Mouse (Mus musculus) lung, postnatal 25 days (tissue): Measurements from ENCODE around the gene Gabrb1.

Experiments used
- DNase-seq: peaks from one replicate; pipeline ENCODE4 v3.0.0; 2022; ENCODE audit warnings: low spot score

Gabrb1 gene

GRCm38 (mm10) chr5:71830342-71830741 lies 172.4 kb downstream of the Gabrb1 start:
- DNase-seq: no peak

GRCm38 (mm10) chr5:71842241-71842640 lies 184.3 kb downstream of the Gabrb1 start:
- DNase-seq: no peak

DNA sequence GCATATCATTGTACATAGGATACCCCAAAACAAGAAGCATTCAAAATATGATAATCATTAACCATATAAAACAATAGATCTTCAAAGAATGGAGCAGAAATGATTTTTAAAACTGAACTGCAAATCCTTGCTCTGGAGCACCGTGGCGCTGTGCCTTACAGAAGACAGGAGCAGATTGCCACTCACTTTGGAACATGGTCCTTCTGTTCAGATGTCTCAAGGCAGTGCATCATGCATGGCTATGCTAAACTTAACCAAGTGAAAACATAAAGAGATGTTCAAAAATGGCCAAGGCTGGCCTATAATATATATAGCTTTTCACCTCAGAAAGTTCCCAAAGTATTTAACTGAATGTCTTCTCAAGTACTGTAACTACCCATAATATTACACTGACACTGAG lies 240.3 kb downstream of the Gabrb1 start:
- no peak for DNase-seq

- peak; percentile 1 for DNase-seq
Observed at GRCm38 (mm10) chr5:71903399-71903798, 245.5 kb downstream of the Gabrb1 start.

DNA sequence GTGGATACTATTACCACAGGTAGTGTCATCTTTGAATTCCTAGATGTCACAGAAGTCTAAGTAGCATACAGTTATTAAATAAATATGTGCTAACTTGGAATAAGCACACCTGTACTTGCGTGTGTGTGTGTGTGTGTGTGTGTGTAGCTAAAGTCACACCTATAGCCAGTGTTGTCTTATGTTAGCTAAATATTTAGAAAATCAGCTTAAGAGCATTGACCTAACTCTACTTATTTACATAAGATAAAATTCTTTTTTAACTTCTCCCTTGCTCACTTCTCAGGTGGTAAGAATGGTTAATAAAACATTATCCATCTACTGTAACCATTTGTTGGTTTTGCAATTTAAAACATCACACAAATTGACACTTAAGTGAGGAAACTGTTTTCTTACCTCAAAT lies 256.1 kb downstream of the Gabrb1 start:
- DNase-seq: no peak

DNA sequence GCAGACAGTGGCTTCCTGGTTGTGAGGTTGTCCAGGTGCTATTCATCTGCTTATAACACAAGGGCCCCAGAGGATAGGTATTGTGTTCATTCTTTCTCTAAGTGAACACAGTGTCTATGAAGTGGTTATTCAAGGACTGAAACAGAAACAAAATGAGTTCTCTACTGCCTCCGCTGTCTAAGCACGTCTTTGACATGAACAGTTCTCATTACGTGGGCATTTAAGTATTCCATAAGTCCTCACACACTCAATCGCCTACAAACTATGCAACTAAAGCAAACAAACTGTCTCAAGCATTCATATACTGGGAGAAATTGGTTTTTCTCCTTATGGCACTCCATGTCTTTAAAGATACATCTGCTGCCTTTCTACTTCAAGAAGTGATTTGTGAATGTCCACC lies 257.8 kb downstream of the Gabrb1 start:
- no peak for DNase-seq

GRCm38 (mm10) chr5:71917206-71917605 lies 259.3 kb downstream of the Gabrb1 start:
- no peak for DNase-seq

DNA sequence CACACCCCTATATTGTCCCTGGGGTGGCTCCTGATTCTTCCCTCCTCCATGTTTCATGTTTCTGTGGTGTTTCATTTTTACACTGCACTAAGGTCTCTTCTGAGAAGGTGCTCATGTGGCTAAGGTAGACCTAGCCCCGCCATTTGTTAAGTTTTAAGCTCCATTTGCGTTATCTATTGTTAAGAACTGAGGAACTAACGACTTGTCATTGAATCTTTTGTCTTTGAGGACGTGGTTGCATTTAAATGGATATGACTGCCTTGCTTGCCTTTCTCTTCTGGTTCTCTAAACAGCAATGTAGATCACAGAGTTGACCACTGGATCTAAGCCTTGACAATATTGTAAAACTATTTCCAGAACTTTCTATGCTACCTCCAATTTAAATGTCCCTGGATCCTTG lies 265.7 kb downstream of the Gabrb1 start:
- DNase-seq: no peak

- DNase-seq: no peak
Observed at GRCm38 (mm10) chr5:71926336-71926735, 268.4 kb downstream of the Gabrb1 start.

DNA sequence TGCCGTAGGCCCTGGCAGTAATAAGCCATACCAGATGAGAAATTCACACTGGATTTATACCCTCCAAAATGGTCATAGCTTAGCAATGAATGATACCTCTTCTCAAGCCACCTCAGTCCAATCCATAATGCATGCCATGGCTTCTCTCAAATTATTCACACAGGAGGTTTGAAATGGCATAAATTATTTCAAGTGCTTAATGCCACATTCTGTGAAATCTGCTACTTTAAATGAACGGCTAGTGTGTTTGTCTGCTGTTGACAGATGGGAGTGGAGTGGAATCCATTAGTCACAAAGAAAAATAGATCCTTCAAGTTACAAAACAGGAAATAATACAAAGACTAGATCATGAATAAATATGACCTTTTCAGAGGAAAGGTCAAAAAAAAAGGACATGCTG lies 272.1 kb downstream of the Gabrb1 start:
- DNase-seq: no peak

- DNase-seq: no peak
Observed at GRCm38 (mm10) chr5:71951398-71951797, 293.5 kb downstream of the Gabrb1 start.

GRCm38 (mm10) chr5:71955070-71955685 lies 297.3 kb downstream of the Gabrb1 start:
- no peak for DNase-seq

DNA sequence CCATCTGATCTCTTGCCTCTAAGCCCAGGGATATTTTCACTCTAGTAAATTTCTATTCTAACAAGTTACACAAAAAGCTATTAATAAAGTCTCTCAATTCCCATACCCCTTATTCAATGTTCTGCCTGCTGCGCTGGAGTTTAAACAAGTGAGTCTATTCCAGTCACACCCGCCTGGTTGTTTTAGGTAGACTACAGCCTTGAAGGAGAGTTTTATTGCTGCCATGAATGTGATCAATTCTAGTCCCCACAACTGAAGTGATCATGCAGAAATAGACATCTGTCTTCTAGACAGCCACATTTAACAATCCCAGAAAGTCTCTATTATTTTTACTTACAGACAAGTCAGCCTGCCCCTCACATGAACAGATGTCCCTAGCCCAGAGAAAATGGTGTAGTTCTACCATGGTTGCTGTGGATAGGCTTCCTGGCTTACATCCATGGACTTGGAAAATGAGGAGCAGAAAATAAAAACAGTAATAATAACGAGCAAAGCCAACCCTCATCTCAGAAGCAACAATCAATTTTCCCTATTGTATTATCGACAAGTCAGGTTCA lies 307.0 kb downstream of the Gabrb1 start:
- no peak for DNase-seq

DNA sequence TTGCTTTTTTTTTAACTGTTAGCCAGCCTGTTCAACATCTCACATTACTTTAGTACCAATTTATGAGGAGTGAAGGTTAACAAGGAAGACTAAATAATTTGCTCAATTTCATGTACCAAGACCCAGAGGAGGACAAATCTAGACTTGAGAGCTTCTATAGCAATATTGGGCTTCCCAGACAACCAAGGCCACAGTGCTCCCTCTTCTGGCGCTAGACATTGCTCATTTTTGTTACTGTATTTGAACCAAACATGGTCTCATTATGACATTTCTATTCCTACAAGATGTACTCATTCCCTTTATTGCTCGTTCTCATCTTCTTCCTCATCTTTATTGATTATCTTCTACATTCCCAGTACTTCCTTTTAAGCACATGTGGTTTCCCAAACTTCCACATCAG lies 307.6 kb downstream of the Gabrb1 start:
- no peak for DNase-seq

GRCm38 (mm10) chr5:71970140-71970800 lies 312.4 kb downstream of the Gabrb1 start:
- DNase-seq: no peak

DNA sequence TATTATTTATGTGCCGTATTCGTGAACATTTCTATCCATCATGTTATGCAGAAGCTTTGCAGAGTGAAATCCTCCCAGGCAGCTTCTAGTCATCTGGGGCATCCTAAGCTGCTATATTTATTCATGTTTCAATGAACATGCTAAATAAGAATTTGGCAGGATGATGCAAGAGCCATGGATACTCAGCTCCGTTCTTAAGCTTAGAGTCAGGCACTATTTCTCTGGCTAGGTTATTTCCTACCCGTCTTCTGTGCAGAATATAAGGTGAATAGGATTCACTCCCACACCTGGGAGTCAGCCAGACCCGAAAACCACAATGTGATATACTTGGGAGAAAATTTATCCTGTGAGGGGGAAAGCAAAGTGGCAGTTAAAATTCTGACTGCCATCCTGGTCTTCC lies 314.9 kb downstream of the Gabrb1 start:
- no peak for DNase-seq

GRCm38 (mm10) chr5:71976133-71976532 lies 318.2 kb downstream of the Gabrb1 start:
- no peak for DNase-seq

GRCm38 (mm10) chr5:71976571-71977061 lies 318.7 kb downstream of the Gabrb1 start:
- no peak for DNase-seq

GRCm38 (mm10) chr5:71986561-71986960 lies 328.6 kb downstream of the Gabrb1 start:
- no peak for DNase-seq

DNA sequence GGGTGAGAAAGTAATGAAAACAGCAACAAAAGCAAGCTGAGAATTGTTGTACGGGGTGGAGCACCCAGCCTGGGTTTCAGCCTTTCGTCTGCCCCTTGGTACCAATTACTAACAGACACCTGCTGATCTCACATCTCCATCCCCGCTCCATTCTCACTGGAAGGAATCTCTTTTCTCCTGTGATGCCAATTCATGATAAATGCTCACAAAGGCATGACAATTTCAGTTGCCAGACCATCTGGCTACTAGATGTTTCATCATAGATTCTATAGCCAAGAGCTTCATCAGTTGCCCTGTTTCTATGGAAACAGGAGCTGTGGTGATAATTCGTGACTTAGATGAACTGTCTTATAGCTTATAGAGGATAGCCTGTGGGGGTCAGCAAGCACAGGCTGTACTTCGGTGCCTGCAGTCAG lies 329.1 kb downstream of the Gabrb1 start:
- DNase-seq: no peak

DNA sequence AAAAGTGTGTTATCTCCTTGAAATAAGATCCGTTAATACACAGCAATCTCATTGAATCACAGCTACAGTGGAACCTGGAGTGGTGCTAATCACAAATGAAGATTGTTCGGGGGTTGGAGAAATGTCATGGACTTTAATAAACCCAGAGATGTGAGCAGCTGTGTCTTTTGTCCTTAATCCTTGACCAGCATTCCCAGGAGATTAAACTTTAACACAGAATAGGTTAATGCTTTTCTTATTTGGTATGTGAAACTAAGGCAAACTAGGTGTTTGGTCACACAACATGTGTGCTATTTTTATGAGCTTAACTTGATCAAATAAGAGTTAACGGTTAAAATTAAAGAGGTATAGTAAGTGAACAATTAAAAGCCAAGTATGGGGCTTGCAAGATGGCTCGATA lies 341.6 kb downstream of the Gabrb1 start:
- no peak for DNase-seq

GRCm38 (mm10) chr5:72003811-72004435 lies 346.0 kb downstream of the Gabrb1 start:
- no peak for DNase-seq

- DNase-seq: no peak
Observed at GRCm38 (mm10) chr5:72036954-72037353, 379.0 kb downstream of the Gabrb1 start.
